Mouse (Mus musculus): Measurements from ENCODE around the gene Galnt3.

DNA sequence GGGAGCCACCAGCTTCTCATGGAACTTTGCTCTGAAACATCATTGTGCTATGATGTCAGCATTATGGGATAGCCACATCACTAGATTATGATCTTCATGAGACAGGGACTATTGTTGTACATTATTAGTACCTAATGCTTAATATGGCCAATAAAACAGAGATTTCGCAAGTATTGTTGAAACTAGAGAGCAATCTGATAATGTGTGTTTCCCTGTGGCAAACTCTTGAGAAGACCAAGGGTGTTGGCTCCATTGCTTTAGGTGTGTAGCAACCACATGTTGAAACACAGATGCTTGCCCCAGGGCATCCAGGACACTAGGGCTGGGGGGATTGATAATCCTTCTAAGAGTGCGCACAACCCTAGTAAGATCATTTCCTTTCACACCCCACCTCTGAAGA is 44.1 kb downstream of the Galnt3 start:
- no peak for TF ChIP-seq CTCF (IDR thresholded peaks at IDR 0.05)
- no peak for TF ChIP-seq POLR2A (IDR thresholded peaks at IDR 0.05; ENCODE audit: insufficient read depth, low read depth, low read length)
- no peak for TF ChIP-seq EP300 (IDR thresholded peaks at IDR 0.05; ENCODE audit: insufficient read depth, low read depth, low read length)
